Mouse (Mus musculus) myocyte (in vitro differentiated cells): Measurements from ENCODE around the gene Cacna2d3. TPM values are rescaled to one million over a fixed set of nuclear protein-coding genes. Genes with fewer than 3 reads are reported as not detected.

Experiments used
- H3K27me3 ChIP-seq: one replicate; pipeline ENCODE4 v1.6.1; 2011; ENCODE audit not compliant: control insufficient read depth, insufficient read depth, insufficient read length
- H3K36me3 ChIP-seq: one replicate; pipeline ENCODE4 v1.6.1; 2011; ENCODE audit not compliant: control insufficient read depth, insufficient read depth
- H3K4me2 ChIP-seq: one replicate; pipeline ENCODE4 v1.6.1; 2011; ENCODE audit warnings: low read depth, control low read depth
- H3K4me3 ChIP-seq: one replicate; pipeline ENCODE4 v1.5.1; 2011; ENCODE audit warnings: mild to moderate bottlenecking, control low read depth, moderate library complexity
- H3K79me2 ChIP-seq: one replicate; pipeline ENCODE4 v1.6.1; 2011; ENCODE audit not compliant: control insufficient read depth, insufficient read depth
- H3ac ChIP-seq: one replicate; pipeline ENCODE4 v1.6.1; 2011; ENCODE audit not compliant: control insufficient read depth, insufficient read length
- CEBPB ChIP-seq: IDR thresholded peaks from 2 replicates; pipeline ENCODE4 v1.6.1; 2011; ENCODE audit warnings: mild to moderate bottlenecking, moderate library complexity; ENCODE audit not compliant: poor library complexity, insufficient read depth, severe bottlenecking
- E2F4 ChIP-seq: IDR thresholded peaks from one replicate; pipeline ENCODE4 v1.6.1; 2011; ENCODE audit warnings: mild to moderate bottlenecking, control low read depth, moderate library complexity; ENCODE audit not compliant: insufficient read depth
- MAX ChIP-seq: IDR thresholded peaks from one replicate; pipeline ENCODE4 v1.6.1; 2011; ENCODE audit warnings: low read depth, mild to moderate bottlenecking, control low read depth
- MYOD1 ChIP-seq, 3 experiments: IDR thresholded peaks; one replicate each; pipeline ENCODE4 v1.6.1; 2011; ENCODE audit warnings: control low read depth in 2 of 3, low read depth in 2 of 3, mild to moderate bottlenecking in 2 of 3, moderate library complexity in 1 of 3; ENCODE audit not compliant: insufficient read length in 2 of 3, control insufficient read depth in 1 of 3
- MYOG ChIP-seq, 3 experiments: IDR thresholded peaks; one replicate each; pipeline ENCODE4 v1.6.1; 2011; ENCODE audit warnings: control low read depth in 2 of 3, low read depth in 2 of 3, mild to moderate bottlenecking in 2 of 3; ENCODE audit not compliant: insufficient read length in 2 of 3, control insufficient read depth in 1 of 3, insufficient read depth in 1 of 3
- POLR2A ChIP-seq: IDR thresholded peaks from one replicate; pipeline ENCODE4 v1.6.1; 2011; ENCODE audit warnings: low read depth, mild to moderate bottlenecking, control low read depth, moderate library complexity; ENCODE audit not compliant: insufficient read length
- POLR2AphosphoS2 ChIP-seq: IDR thresholded peaks from one replicate; pipeline ENCODE4 v1.6.1; 2011; ENCODE audit warnings: low read depth, control low read depth; ENCODE audit not compliant: insufficient read length
- REST ChIP-seq: IDR thresholded peaks from one replicate; pipeline ENCODE4 v1.6.1; 2011; ENCODE audit warnings: mild to moderate bottlenecking, control low read depth, moderate library complexity; ENCODE audit not compliant: insufficient read depth, insufficient read length
- SRF ChIP-seq: IDR thresholded peaks from one replicate; pipeline ENCODE4 v1.6.1; 2011; ENCODE audit warnings: low read depth; ENCODE audit not compliant: control insufficient read depth, insufficient read length
- TCF12 ChIP-seq: IDR thresholded peaks from one replicate; pipeline ENCODE4 v1.6.1; 2011; ENCODE audit warnings: mild to moderate bottlenecking, control low read depth; ENCODE audit not compliant: poor library complexity, insufficient read depth, severe bottlenecking
- TCF3 ChIP-seq: IDR thresholded peaks from one replicate; pipeline ENCODE4 v1.6.1; 2011; ENCODE audit warnings: low read depth, control low read depth; ENCODE audit not compliant: insufficient read length
- USF1 ChIP-seq: IDR thresholded peaks from one replicate; pipeline ENCODE4 v1.6.1; 2011; ENCODE audit warnings: low read depth, mild to moderate bottlenecking, control low read depth, moderate library complexity
- polyA plus RNA-seq: library from polyadenylated mRNA; unstranded; fragments of >200 nt; fragmentation: generic; extraction: Trizol; gene quantifications from one replicate; pipeline ENCODE4 v1.2.1, GENCODE M21; 2012; ENCODE audit warnings: missing spikeins

The Cacna2d3 gene
- polyA plus RNA-seq, 1 experiment = 0.10 TPM

DNA sequence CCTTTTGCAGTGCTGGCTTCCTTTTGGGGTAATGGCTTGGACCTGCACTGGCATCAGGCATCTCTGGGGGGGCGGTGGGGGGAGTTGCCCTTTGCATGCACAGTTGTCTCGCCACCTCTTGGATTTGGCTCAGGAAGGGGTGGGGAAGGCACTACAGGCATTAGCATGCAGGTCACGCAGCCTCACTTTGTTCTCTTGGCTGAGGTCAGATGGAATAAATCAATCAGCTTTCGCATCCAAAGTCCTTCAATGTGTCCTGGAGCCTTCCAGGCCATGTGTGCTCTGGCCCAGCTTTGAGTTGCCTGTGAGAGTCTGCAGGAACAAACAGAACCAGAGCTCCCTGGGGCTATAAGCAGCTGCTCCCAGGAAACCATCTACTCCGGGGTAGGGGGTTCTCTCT, 705.8 kb downstream of the Cacna2d3 start:
- H3K4me3 ChIP-seq = no peak overlapping the region
- TF ChIP-seq E2F4 = no peak
- no peak for TF ChIP-seq USF1
- no peak for TF ChIP-seq TCF3
- TF ChIP-seq POLR2AphosphoS2 = no peak
- TF ChIP-seq POLR2A = no peak
- TF ChIP-seq CEBPB = no peak
- no peak for TF ChIP-seq MYOG (IDR thresholded peaks at IDR 0.05; ENCODE audit: control insufficient read depth in 1 of 3, insufficient read depth in 1 of 3, insufficient read length in 2 of 3, low read depth in 2 of 3)
- no peak for TF ChIP-seq REST
- TF ChIP-seq MYOD1 (IDR thresholded peaks at IDR 0.05; ENCODE audit: control insufficient read depth in 1 of 3, insufficient read length in 2 of 3, low read depth in 2 of 3) = no peak
- no peak for TF ChIP-seq MAX
- no peak for TF ChIP-seq SRF
- TF ChIP-seq TCF12 = no peak
- no peaks in the 10 kb centered on the region for H3K36me3 ChIP-seq
- H3K4me2 ChIP-seq = no peak overlapping the region
- no peaks in the 10 kb centered on the region for H3K27me3 ChIP-seq
- H3K79me2 ChIP-seq = no peaks in the 10 kb centered on the region
- H3ac ChIP-seq = no peak overlapping the region

DNA sequence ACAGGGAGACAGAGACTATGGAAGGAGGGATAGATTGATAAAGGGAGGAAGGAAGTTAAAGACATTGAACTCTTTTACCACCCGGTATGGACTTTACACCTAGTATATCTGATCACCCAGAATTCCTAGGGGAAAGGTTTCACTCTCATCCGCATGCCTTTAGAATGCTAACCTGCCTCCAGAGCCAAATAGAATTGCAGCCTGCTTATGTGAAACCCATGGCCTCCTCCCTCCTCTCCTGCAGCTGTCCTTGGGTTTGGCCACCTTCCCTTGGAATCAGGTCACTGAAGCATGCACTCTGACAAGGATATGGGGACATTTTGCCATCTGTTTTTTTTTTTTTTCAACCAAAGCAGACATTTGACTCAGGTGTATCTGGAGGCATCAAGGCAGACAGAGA, 707.0 kb downstream of the Cacna2d3 start:
- Histone ChIP-seq H3ac (no peak overlapping the region), H3K27me3 (no peaks in the 10 kb centered on the region), H3K4me2 (no peak overlapping the region), H3K79me2 (no peaks in the 10 kb centered on the region), H3K36me3 (no peaks in the 10 kb centered on the region), H3K4me3 (no peak overlapping the region)
- peak in 1 of 3 experiments; percentile 8 for TF ChIP-seq MYOD1 (IDR thresholded peaks at IDR 0.05; ENCODE audit: control insufficient read depth in 1 of 3, insufficient read length in 2 of 3, low read depth in 2 of 3)
- no peak for TF ChIP-seq TCF3
- no peak for TF ChIP-seq POLR2A
- TF ChIP-seq CEBPB = no peak
- no peak for TF ChIP-seq USF1

DNA sequence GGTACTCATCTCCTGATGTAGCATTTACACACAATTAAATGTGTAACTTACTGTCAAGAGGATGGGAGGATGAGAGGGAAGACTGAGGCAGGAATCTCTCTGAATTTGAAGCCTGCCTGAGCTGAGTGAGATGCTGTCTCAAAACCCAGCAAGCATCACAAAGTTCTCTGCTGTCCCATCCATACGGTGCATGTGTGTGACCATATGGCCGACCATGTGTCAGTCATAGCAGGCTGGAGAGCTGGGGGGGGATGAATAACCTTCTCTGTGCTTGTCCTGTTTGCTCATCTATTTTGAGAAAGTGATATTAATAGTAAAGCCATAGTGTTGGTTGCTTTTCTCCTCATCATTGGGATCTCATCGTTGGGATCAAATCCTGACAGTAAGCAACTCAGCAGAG, 708.5 kb downstream of the Cacna2d3 start:
- Histone ChIP-seq H3K4me2 (no peak overlapping the region), H3K36me3 (no peaks in the 10 kb centered on the region), H3K27me3 (no peaks in the 10 kb centered on the region), H3K79me2 (no peaks in the 10 kb centered on the region), H3ac (no peak overlapping the region), H3K4me3 (no peak overlapping the region)
- TF ChIP-seq TCF3 (no peak), POLR2AphosphoS2 (no peak), MYOG (IDR thresholded peaks at IDR 0.05; ENCODE audit: control insufficient read depth in 1 of 3, insufficient read depth in 1 of 3, insufficient read length in 2 of 3, low read depth in 2 of 3) (no peak)

DNA sequence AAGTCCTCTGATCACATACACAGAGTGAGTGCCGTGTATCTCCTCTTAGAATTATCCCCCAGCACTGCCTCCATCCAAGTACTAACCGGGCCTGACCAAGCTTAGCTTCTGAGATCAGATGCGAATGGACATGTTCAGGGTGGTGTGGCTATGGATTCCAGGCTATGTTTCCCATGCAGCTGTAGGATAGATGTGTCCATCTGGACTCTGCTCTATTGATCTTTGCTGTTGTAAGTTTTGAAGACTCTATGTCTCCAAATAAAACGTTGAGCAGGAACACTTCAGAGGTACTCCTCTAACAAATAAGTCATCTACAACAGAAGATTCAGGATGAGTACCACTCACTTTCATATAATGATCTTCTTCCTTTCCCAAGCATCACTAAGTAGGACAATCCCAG, 712.0 kb downstream of the Cacna2d3 start:
- TF ChIP-seq USF1 (no peak), SRF (no peak), MYOG (IDR thresholded peaks at IDR 0.05; ENCODE audit: control insufficient read depth in 1 of 3, insufficient read depth in 1 of 3, insufficient read length in 2 of 3, low read depth in 2 of 3) (no peak), CEBPB (no peak), E2F4 (no peak), MAX (no peak), REST (no peak), MYOD1 (IDR thresholded peaks at IDR 0.05; ENCODE audit: control insufficient read depth in 1 of 3, insufficient read length in 2 of 3, low read depth in 2 of 3) (no peak), TCF12 (no peak), TCF3 (no peak), POLR2AphosphoS2 (no peak), POLR2A (no peak)
- no peaks in the 10 kb centered on the region for H3K27me3 ChIP-seq
- H3K36me3 ChIP-seq = no peaks in the 10 kb centered on the region
- no peak overlapping the region for H3K4me2 ChIP-seq
- no peak overlapping the region for H3ac ChIP-seq
- H3K4me3 ChIP-seq = no peak overlapping the region
- H3K79me2 ChIP-seq = no peaks in the 10 kb centered on the region

DNA sequence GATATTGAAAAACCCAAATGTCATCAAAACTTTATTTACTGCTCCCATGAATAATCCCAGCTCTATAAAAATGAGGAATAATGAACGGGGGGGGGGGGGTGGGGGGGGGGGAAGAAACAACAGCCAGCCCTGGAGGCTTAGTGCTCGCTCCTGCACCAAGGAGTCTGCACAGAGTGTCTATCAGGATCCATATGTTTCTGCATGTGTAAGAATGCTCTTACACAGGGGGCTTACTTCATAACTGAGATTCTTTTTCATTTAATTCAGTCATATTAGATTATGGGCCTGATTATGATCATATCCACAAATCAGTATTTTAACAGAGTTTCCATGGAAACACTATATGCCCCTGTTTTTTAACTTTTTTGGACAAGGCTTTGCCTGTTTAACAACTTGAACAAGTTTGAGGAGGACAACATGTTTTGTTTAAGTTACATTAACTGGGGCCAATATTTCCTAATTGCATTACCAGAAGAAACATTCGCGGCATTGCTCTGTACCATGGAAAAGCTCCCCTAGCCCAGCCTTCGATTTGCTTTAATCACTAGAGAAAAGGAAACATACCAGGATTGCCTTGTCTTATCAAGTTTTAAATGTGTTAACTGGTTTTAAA, 716.3 kb downstream of the Cacna2d3 start:
- Histone ChIP-seq H3K36me3 (no peaks in the 10 kb centered on the region), H3K27me3 (no peaks in the 10 kb centered on the region), H3K4me3 (no peak overlapping the region), H3K79me2 (no peaks in the 10 kb centered on the region), H3K4me2 (no peak overlapping the region), H3ac (no peak overlapping the region)
- no peak for TF ChIP-seq MYOG (IDR thresholded peaks at IDR 0.05; ENCODE audit: control insufficient read depth in 1 of 3, insufficient read depth in 1 of 3, insufficient read length in 2 of 3, low read depth in 2 of 3)
